Mouse (Mus musculus) monocyte, adult 2 months (primary cell): Measurements from ENCODE around the gene Elp4.

ENCODE experiments used
- DNase-seq, 2 experiments: peaks; one replicate each; pipeline ENCODE4 v3.0.0; 2022; ENCODE audit warnings: low spot score in 2 of 2, low read depth in 1 of 2

Elp4 gene

GRCm38 (mm10) chr2:105806047-105806446 lies 98.3 kb downstream of the Elp4 start:
- DNase-seq: no peak

- DNase-seq: no peak
Observed at GRCm38 (mm10) chr2:105805210-105805609, 99.2 kb downstream of the Elp4 start.

- DNase-seq: no peak
Observed at GRCm38 (mm10) chr2:105804506-105804905, 99.9 kb downstream of the Elp4 start.

GRCm38 (mm10) chr2:105803427-105803826 lies 100.9 kb downstream of the Elp4 start:
- DNase-seq: no peak

GRCm38 (mm10) chr2:105802902-105803301 lies 101.5 kb downstream of the Elp4 start:
- no peak for DNase-seq

GRCm38 (mm10) chr2:105801536-105801935 lies 102.8 kb downstream of the Elp4 start:
- DNase-seq: no peak

GRCm38 (mm10) chr2:105800694-105801093 lies 103.7 kb downstream of the Elp4 start:
- DNase-seq: no peak

GRCm38 (mm10) chr2:105799840-105800239 lies 104.5 kb downstream of the Elp4 start:
- DNase-seq: no peak

- DNase-seq: no peak
Observed at GRCm38 (mm10) chr2:105797842-105798241, 106.5 kb downstream of the Elp4 start.

GRCm38 (mm10) chr2:105796101-105796500 lies 108.3 kb downstream of the Elp4 start:
- DNase-seq: no peak

- no peak for DNase-seq
Observed at GRCm38 (mm10) chr2:105792339-105793120, 111.8 kb downstream of the Elp4 start.

- no peak for DNase-seq
Observed at GRCm38 (mm10) chr2:105789936-105790335, 114.4 kb downstream of the Elp4 start.

GRCm38 (mm10) chr2:105787726-105788125 lies 116.6 kb downstream of the Elp4 start:
- DNase-seq: no peak

- DNase-seq: no peak
Observed at GRCm38 (mm10) chr2:105786986-105787385, 117.4 kb downstream of the Elp4 start.

GRCm38 (mm10) chr2:105782885-105783284 lies 121.5 kb downstream of the Elp4 start:
- DNase-seq: no peak

- no peak for DNase-seq
Observed at GRCm38 (mm10) chr2:105780739-105781138, 123.6 kb downstream of the Elp4 start.

GRCm38 (mm10) chr2:105779320-105779891 lies 125.0 kb downstream of the Elp4 start:
- no peak for DNase-seq

- DNase-seq: no peak
Observed at GRCm38 (mm10) chr2:105771314-105771713, 133.1 kb downstream of the Elp4 start.

GRCm38 (mm10) chr2:105769747-105770328 lies 134.5 kb downstream of the Elp4 start:
- no peak for DNase-seq

GRCm38 (mm10) chr2:105753512-105753911 lies 150.9 kb downstream of the Elp4 start:
- DNase-seq: no peak

- no peak for DNase-seq
Observed at GRCm38 (mm10) chr2:105749111-105749510, 155.3 kb downstream of the Elp4 start.

- DNase-seq: no peak
Observed at GRCm38 (mm10) chr2:105746896-105747295, 157.5 kb downstream of the Elp4 start.
